Mouse (Mus musculus): ENCODE data around the gene Cgnl1.
"Not testable (repeated sequence)": the region's sequence is repeated elsewhere in the genome, so short reads cannot be mapped to it uniquely, and the experiment has no call there.

Cgnl1 gene

GRCm38 (mm10) chr9:71624793-71625495 lies 146.5 kb downstream of the Cgnl1 start:
- no peak for DNase-seq (ENCODE audit: extremely low read depth, low read depth)

- DNase-seq (ENCODE audit: extremely low read depth, low read depth): no peak
These were observed 147.4 kb downstream of the Cgnl1 start for GRCm38 (mm10) chr9:71623871-71624569.

DNA sequence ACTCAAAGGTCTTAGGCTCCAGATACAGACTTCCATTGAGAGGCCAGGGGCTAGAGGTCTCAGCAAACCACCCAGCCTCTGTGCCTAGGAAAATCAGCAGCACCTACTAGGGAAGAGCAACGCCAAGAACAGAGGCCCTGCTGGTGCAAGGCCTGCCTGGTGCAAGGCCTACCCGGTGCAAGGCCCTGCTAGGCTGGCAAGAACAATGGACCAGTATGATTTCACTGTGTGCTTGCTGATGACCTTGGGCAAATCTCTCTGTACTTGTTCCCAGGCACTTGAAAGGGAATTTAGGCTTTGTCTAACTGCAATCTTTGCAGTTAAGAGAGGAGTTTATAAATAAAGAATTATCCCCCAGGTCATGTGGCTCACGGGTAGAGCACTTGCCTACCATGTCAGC lies 148.8 kb downstream of the Cgnl1 start:
- DNase-seq (ENCODE audit: extremely low read depth, low read depth): no peak

DNA sequence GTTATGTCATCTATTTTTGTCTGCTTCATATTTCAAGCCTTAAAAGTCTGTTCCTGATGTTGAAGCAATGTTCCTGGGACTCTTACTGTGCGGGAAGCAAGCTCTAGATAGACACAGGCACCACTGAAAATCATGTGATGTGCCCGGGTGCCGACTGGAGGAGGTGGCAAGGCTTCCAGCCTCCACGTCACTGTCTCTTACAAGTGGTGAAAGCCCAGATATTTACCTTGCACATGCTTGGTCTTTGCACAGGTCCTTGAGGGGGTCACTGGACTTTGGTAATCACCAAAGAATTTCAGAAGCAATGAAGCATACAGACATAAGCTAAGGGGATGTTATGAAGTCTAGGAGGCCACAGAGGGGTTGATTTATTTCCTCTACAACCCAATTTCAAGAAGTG lies 149.4 kb downstream of the Cgnl1 start:
- no peak for DNase-seq (ENCODE audit: extremely low read depth, low read depth)

DNA sequence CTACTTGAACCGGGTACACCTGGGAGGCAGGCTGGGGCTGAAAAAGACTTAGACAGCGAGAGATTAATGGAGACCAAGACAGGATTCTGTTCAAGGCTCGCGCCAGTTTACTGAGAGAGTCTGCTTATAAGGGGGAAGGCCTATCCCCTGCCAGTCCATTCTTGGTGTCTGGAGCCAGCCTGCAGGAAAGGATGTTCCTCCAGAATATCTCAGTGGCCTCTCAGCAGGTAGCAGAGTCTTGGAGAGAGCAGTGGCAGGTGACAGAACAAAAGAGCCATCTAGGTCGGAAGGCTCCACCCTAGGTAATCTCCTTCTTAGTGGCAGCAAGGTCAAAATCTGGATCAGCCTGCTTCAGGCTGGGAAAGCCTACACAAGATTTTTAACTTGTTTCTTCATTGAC lies 151.3 kb downstream of the Cgnl1 start:
- not testable (repeated sequence) for DNase-seq (ENCODE audit: extremely low read depth, low read depth)

DNA sequence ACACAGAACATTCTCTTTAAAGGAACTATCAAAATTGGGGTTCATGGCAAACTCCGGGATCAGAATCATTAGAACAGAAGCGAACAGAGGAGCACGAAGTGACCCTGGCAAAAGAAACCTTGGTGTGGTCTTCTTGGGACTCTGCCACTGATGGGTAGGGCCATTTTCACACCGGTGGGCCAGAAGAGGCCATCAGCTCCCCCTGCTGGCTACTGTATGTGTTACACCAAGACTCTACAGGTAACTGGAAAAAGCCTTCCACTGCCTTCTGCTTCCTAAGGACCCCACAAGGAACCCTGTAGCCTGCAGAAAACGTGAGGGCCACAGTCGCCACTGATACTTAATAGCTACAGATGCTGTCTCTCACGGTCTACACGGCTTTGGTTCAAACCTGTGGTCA lies 154.0 kb downstream of the Cgnl1 start:
- no peak for DNase-seq (ENCODE audit: extremely low read depth, low read depth)

DNA sequence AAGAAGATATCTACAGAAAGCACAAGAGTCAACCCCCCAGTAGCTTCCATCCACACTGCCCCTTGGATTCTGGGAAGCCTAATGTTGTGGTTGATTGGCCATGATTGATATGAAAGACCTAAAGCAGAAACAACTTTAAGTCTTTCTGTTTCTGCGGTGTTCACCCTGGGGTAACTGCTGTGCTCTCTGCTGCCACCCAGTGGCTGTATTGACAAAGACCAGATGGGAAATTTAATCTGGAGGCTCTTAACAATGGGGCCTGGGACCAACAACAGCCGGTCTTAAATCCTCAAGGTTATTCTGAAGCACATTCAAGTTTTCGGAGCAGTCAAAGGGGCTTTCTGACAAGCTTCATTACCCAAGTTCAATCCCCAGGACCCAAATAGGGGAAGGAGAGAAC lies 155.2 kb downstream of the Cgnl1 start:
- DNase-seq (ENCODE audit: extremely low read depth, low read depth): peak; percentile 77

GRCm38 (mm10) chr9:71614643-71615042 lies 156.8 kb downstream of the Cgnl1 start:
- no peak for DNase-seq (ENCODE audit: extremely low read depth, low read depth)

- no peak for DNase-seq (ENCODE audit: extremely low read depth, low read depth)
These were observed 158.4 kb downstream of the Cgnl1 start for GRCm38 (mm10) chr9:71612981-71613380.

DNA sequence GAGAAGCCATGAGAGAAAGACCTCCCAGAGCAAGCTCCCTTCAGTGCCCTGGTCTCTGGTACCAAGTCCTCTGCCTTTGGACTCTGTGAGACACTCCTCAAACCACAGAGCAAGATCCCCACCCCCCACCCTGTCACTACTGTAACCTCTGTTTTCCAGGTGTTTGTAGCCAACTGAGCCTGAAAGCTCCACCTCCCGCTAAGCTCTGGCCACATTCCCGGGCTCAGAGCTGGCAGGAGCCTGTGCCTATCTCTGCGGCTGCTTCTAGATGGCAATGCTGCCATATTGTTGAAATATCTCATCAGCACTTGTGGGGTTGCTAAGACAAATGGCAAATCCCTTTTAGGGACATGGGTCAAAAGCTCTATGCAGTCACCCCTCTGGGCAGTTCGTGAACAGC lies 159.5 kb downstream of the Cgnl1 start:
- no peak for DNase-seq (ENCODE audit: extremely low read depth, low read depth)

DNA sequence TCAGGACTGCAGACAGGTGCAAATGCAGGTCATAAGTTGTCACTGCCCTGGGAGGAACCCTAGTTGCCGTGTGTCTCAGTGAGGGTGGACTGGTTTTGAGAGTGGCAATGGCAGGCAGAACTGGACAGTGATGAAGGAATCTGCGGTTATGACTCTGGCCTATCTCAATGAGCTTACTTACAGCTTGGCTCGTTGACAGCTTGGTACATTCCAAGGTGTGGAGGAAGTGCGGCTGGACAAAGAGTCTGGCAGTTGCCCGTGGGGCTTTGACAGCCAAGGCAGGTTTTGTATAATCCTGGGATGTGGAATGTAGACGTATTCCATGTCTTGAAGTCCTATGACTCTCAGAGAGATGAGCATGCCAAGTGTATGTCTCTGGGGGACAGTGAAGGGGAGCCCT lies 162.4 kb downstream of the Cgnl1 start:
- DNase-seq (ENCODE audit: extremely low read depth, low read depth): no peak

GRCm38 (mm10) chr9:71606296-71607057 lies 164.9 kb downstream of the Cgnl1 start:
- peak; percentile 87 for DNase-seq (ENCODE audit: extremely low read depth, low read depth)

DNA sequence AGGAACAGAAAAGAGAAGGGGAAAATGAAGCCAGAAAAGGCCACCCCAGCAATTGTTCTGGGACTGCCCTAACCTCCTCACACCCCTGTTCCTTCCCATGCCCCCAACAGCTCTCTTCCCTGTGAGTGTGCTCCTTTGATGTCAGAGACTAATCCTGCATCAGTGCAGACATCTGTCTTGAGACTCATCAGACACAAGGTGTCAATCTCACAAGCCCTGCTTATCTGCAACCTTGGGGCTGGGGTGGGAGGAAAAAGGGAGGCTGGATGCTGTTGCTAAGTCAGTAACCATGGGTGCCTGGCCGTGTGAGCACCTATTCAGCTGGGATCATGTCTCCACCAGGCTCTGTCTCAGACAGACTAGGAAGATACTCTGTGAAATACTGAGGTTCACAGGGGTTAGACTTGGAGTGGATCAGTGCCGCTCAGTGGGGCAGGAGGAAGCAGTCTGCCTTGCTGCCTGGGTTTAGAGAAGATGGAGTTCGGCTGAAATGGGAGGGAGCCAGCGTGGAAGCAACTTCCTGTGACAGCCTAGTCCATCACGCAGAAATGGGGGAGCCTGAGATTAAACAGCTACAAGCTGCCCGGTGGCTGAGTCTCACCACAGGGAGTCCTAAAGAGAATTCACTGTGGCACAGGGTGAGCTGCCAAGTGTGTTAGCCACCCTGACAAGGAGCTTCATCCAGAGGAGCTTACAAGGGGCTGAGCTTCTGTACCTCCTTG lies 166.3 kb downstream of the Cgnl1 start:
- no peak for DNase-seq (ENCODE audit: extremely low read depth, low read depth)

GRCm38 (mm10) chr9:71599861-71600260 lies 171.5 kb downstream of the Cgnl1 start:
- DNase-seq (ENCODE audit: extremely low read depth, low read depth): no peak

- DNase-seq (ENCODE audit: extremely low read depth, low read depth): no peak
These were observed 174.5 kb downstream of the Cgnl1 start for GRCm38 (mm10) chr9:71596888-71597287.

GRCm38 (mm10) chr9:71592577-71593285 lies 178.7 kb downstream of the Cgnl1 start:
- DNase-seq (ENCODE audit: extremely low read depth, low read depth): no peak

- DNase-seq (ENCODE audit: extremely low read depth, low read depth): peak; percentile 57
These were observed 179.4 kb downstream of the Cgnl1 start, which contains the start of gene Myzap for GRCm38 (mm10) chr9:71591938-71592548. Gene Myzap (minus strand): TSS chr9:71592360.

- DNase-seq (ENCODE audit: extremely low read depth, low read depth): no peak
These were observed 180.3 kb downstream of the Cgnl1 start for GRCm38 (mm10) chr9:71591106-71591505.

DNA sequence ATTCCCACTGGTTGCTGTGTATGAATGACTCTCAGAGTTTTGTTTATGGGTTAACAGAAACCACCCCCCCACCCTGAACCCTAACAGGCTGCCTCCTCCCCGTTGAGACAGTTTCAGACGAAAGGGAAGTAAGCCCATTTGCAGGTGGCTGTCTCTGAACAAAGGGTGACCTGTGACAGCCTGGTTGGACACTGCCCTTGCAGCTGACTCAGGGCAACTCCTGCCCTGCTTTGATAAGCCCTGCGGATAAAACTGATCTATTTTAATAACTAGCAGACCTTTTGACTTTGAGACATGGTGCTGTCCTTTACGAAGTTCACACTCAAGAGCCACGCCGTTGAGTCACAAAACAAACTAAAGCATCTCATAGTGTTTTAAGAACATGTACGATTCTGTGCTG lies 181.6 kb downstream of the Cgnl1 start:
- no peak for DNase-seq (ENCODE audit: extremely low read depth, low read depth)

DNA sequence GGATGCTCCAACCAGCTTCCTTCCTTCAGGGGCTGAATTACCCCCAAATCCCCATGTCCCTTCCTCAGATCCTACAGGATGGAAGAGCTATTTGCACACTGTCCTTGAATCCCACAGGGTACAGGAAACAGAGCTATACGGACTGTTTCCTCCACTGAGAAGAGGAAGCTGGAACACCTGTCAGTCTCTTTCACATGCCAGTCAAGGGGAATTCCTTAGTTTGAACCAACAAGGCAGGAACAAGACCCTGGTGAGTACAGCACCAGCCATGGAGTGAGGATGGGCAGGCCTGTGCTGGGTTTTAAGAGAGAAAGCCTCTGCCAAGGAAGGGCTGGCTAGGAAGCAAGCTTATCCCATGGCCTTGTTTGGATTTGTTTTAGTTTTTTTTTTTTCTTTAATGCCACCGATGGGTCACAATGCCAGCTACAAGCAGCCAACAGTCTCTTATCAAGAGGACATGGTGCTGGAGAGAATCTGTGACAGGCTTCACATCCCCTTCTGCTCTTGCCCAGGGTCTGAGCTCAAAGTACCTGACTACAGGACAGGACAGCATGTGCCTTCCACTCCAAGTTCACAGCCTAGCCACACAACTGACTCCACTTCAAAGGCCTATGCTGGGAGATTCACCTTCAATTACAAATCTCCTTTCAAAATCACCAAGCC lies 182.3 kb downstream of the Cgnl1 start:
- DNase-seq (ENCODE audit: extremely low read depth, low read depth): no peak
